Comparison of ENCODE assay signal across 29 mouse cellular contexts in the genomic region with DNA sequence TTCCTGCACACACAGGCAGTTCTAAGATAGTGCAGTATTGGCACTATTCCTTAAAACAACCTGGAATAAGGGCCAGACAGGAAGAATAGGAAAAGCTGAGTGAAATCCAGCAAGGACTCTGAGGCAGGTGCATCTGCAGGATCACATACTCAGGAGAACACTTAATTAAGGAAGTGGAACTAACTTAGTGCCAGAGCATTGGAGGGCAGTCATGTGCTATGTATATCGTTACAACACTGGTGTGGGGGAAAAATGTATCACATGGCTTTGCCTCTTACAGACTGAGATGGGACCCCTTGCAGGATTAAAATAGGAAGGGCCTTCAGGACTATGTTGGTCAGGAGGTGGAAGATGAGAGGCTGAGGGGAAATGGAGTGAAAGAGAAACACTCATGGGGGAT.
"Had no signal": no experiment of that assay in that cellular context is flagged by ENCODE, and none has a peak within 500 bp of the region (broad histone marks: within the 10 kb centered on the region; RNA-seq: fewer than 3 reads in every experiment).

No protein-coding gene starts in this region.

- H3K4me1 ChIP-seq: hindbrain, embryonic 10.5 days; intestine, embryonic 15.5 days; liver, embryonic 13.5 days had no signal

- H3K4me2 ChIP-seq: heart, embryonic 12.5 days; hindbrain, embryonic 12.5 days; hindbrain, embryonic 14.5 days; intestine, embryonic 15.5 days; kidney, embryonic 15.5 days; limb, embryonic 12.5 days; liver, embryonic 11.5 days; liver, embryonic 13.5 days had no signal

- H3K27ac ChIP-seq: heart, adult 2 months; heart, embryonic 10.5 days; hindbrain, embryonic 10.5 days; hindbrain, embryonic 12.5 days; hindbrain, embryonic 14.5 days; intestine, embryonic 15.5 days; kidney, embryonic 15.5 days; kidney, postnatal 0 days; left cerebral cortex, adult 2 months; limb, embryonic 10.5 days; limb, embryonic 12.5 days; liver, embryonic 13.5 days had no signal

- ATAC-seq: forebrain, postnatal 0 days; hindbrain, embryonic 16.5 days; inflammation-experienced regulatory T-cells, adult 6 months; intestine, embryonic 15.5 days; intestine, postnatal 0 days had no signal

- H3K9ac ChIP-seq: forebrain, postnatal 0 days; heart, embryonic 12.5 days; hindbrain, embryonic 12.5 days; hindbrain, embryonic 14.5 days; intestine, embryonic 15.5 days; kidney, embryonic 15.5 days; limb, embryonic 12.5 days; liver, embryonic 13.5 days had no signal

- DNase-seq: forebrain, postnatal 0 days; gastrocnemius, postnatal 14 days; gastrocnemius, postnatal 36 days; heart, adult 2 months; heart, postnatal 10 days; heart, postnatal 4 days; kidney, adult 18-20 months; kidney, adult 8-10 months; kidney, postnatal 14 days; kidney, postnatal 36 days; layer of hippocampus, adult 9-11 months; layer of hippocampus, postnatal 36 days; liver; liver, embryonic 13.5 days had no signal

- H3K27me3 ChIP-seq: heart, embryonic 12.5 days; hindbrain, embryonic 12.5 days; intestine, embryonic 15.5 days; kidney, embryonic 15.5 days; limb, embryonic 12.5 days; liver, embryonic 13.5 days had no signal

- H3K36me3 ChIP-seq: hindbrain, embryonic 10.5 days; hindbrain, embryonic 12.5 days; intestine, embryonic 15.5 days; kidney, embryonic 15.5 days; limb, embryonic 10.5 days; limb, embryonic 12.5 days; liver, embryonic 13.5 days had no signal

- H3K4me3 ChIP-seq: heart, adult 2 months; heart, embryonic 10.5 days; heart, embryonic 12.5 days; hindbrain, embryonic 10.5 days; hindbrain, embryonic 12.5 days; intestine, embryonic 15.5 days; kidney, embryonic 15.5 days; left cerebral cortex, adult 2 months; limb, embryonic 10.5 days; limb, embryonic 12.5 days; liver, embryonic 13.5 days had no signal

- H3K9me3 ChIP-seq: heart, embryonic 10.5 days; heart, embryonic 12.5 days; hindbrain, embryonic 10.5 days; hindbrain, embryonic 12.5 days; intestine, embryonic 15.5 days; kidney, embryonic 15.5 days; limb, embryonic 10.5 days; limb, embryonic 12.5 days; liver, embryonic 13.5 days had no signal
